Mouse (Mus musculus): ENCODE results near the gene Zfp382. TPM values are rescaled to one million over a fixed set of nuclear protein-coding genes. Genes with fewer than 3 reads are reported as not detected.

Zfp382 gene
- 11.5 and 12.3 TPM in 2 replicates for polyA plus RNA-seq (2016; fragmentation: Nextera tagmentation; extraction: Ambion mirVana)

GRCm38 (mm10) chr7:30121308-30122187 lies at the start of gene Zfp382:
Gene Zfp382 (plus strand): TSS chr7:30121942.
- Histone ChIP-seq H3K4me1 (peaks cover 11% of the 10 kb centered on the region), H3K9ac (peak within 1 kb of the TSS; percentile 79), H3K9me3 (0 out of 2 replicates have a peak, but pooled peaks cover 3% of the 10 kb centered on the region), H3K4me2 (replicated peaks) (peak within 1 kb of the TSS; percentile 79), H3K4me3 (peak within 1 kb of the TSS; percentile 65), H3K27me3 (replicated peaks) (no peaks in the 10 kb centered on the region), H3K36me3 (0 out of 2 replicates have a peak, but pooled peaks cover 8% of the 10 kb centered on the region), H3K27ac (peak within 1 kb of the TSS; percentile 67)
- peak; percentile 97 for ATAC-seq (ENCODE audit: low FRiP score, low read depth)
- under 1% methylated on average over 61 of the region's 61 CpGs for WGBS

GRCm38 (mm10) chr7:30072146-30073028 lies 49.4 kb upstream of the Zfp382 start, which contains the start of gene Zfp82:
Gene Zfp82 (minus strand): TSS chr7:30072900.
- Histone ChIP-seq H3K4me3 (peak within 1 kb of the TSS; percentile 82), H3K4me1 (peaks cover 6% of the 10 kb centered on the region), H3K27ac (peak within 1 kb of the TSS; percentile 68), H3K9me3 (no peaks in the 10 kb centered on the region), H3K36me3 (peaks cover 27% of the 10 kb centered on the region), H3K9ac (peak within 1 kb of the TSS; percentile 79), H3K27me3 (replicated peaks) (no peaks in the 10 kb centered on the region), H3K4me2 (replicated peaks) (peak within 1 kb of the TSS; percentile 90)
- under 1% methylated on average over 50 of the region's 50 CpGs for WGBS
- ATAC-seq (ENCODE audit: low FRiP score, low read depth) = peak; percentile 91

DNA sequence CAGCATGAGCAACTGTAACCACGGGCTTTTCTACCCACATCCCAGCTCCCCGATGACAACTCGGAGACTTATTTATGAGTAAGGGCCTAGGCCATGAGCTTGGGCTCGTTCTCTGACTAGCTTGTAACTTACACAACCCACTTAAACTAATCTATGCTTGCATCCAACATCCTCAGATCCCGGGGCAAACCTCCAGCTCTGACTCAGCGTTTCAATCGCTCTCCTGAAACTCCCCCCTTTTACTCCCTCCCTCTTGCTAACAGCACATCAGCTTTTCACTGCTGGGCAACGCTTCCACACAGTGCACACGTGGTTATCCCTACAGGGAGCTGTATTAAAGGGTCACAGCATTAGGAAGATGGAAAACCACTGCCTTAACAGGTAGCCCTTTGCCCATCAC lies 35.2 kb upstream of the Zfp382 start:
- H3K4me1 ChIP-seq = peaks cover 20% of the 10 kb centered on the region
- WGBS = 92% methylated on average over 9 of the region's 9 CpGs
- H3K27ac ChIP-seq = no peak overlapping the region
- peaks cover 37% of the 10 kb centered on the region for H3K36me3 ChIP-seq
- H3K9me3 ChIP-seq = no peaks in the 10 kb centered on the region; the same call in 1 of the 2 replicates
- no peak overlapping the region for H3K4me3 ChIP-seq
- H3K9ac ChIP-seq = no peak overlapping the region
- no peak overlapping the region for H3K4me2 ChIP-seq (replicated peaks)
- H3K27me3 ChIP-seq (replicated peaks) = no peaks in the 10 kb centered on the region
- no peak for ATAC-seq (ENCODE audit: low FRiP score, low read depth)

- no peak; the same call in 1 of the 2 replicates for ATAC-seq (ENCODE audit: low FRiP score, low read depth)
- Histone ChIP-seq H3K4me2 (replicated peaks) (peak overlapping the region; percentile 84), H3K9ac (peak overlapping the region; percentile 70), H3K36me3 (peaks cover 25% of the 10 kb centered on the region), H3K27me3 (replicated peaks) (no peaks in the 10 kb centered on the region), H3K4me1 (peaks cover 25% of the 10 kb centered on the region), H3K9me3 (no peaks in the 10 kb centered on the region; the same call in 1 of the 2 replicates), H3K27ac (no peak overlapping the region), H3K4me3 (peak overlapping the region; percentile 64)
- 15% methylated on average over 6 of the region's 6 CpGs for WGBS
These were observed 32.3 kb upstream of the Zfp382 start for GRCm38 (mm10) chr7:30089405-30089804.

DNA sequence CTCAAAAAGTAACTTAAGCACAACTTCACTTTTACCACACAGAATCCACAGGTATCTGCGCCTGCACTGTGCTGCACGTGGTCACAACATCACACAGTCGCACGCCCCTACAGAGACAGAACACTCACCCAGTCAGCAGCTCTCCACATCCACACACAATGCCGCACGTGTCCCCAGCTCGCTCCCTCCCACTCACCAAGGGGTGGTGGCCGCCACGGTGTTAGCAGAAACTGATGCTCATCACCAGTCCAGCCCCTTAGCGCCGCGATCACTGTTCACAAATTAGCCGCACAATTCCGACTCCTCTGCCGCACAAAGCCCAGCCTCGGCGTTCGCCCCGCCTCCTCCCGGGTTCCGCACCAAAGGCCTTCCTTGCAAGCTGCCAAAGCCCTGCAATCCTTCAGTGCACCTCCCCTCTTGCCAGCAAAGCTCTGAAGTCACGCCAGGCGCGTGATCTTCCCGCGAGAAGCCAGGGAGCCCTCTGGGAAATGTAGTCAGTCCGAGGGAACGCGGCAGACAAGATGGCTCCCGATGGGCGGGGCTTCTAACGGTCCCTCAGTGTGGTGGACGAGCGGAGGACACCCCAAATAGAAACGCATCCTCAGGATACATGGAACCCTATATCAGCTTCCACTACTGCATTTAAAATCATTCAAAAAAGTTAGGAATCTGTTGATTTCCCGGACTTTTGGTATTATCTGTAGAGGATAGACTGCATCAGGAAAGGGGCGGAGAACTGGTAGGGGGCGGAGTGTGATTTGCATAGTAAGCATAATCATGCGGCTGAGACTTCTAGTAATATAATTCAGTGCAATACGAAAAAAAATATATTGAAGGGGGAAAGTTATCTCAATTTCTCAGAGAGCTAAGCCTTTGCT lies 31.4 kb upstream of the Zfp382 start, which contains the start of the genes Gm26920 and Zfp566:
Gm26920 (minus strand) TSS at position 319 of the 878 bp plus-strand sequence.
Zfp566 (minus strand) TSS at position 436 of the 878 bp plus-strand sequence.
- under 1% methylated on average over 40 of the region's 40 CpGs for WGBS
- peak; percentile 91 for ATAC-seq (ENCODE audit: low FRiP score, low read depth)

DNA sequence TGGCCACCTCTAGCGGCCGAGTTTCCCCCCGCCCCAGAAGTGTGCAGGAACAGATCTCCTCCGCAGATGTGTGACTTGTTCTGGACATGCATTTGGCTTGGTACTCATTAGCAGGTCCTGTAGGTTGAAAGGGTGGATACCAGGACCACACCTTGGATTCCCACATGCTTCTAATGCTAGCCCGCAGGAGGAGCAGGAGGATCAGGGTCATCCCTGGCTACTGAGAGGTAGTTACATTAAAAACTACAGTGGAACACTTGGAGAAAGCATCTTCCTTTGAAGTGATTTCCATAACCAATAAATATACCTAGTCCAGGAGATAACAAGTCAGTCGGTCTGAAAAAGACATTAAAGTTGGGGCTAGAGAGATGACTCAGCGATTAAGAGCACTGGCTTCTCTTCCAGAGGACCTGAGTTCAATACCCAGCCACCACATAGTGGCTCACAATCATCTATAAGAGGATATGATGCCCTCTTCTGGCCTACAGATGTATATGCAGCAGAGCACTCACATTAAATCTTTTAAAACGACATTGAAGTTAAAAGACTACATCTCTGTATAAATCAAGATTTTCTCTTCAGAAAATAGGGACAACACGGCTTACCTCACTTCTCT lies 30.7 kb upstream of the Zfp382 start:
- H3K27me3 ChIP-seq (replicated peaks) = no peaks in the 10 kb centered on the region
- H3K4me2 ChIP-seq (replicated peaks) = peak overlapping the region; percentile 84
- WGBS = 9% methylated on average over 9 of the region's 9 CpGs
- H3K9me3 ChIP-seq = no peaks in the 10 kb centered on the region
- H3K4me3 ChIP-seq = peak overlapping the region; percentile 64
- H3K9ac ChIP-seq = no peak overlapping the region; the same call in 1 of the 2 replicates
- no peak overlapping the region for H3K27ac ChIP-seq
- H3K36me3 ChIP-seq = peaks cover 9% of the 10 kb centered on the region
- 0 out of 2 replicates have a peak, but pooled peaks have one; percentile 2 for ATAC-seq (ENCODE audit: low FRiP score, low read depth)
- H3K4me1 ChIP-seq = peaks cover 27% of the 10 kb centered on the region

More for the DNA sequence above, 31.4 kb upstream of the Zfp382 start, which contains the start of the genes Gm26920 and Zfp566:
- Histone ChIP-seq H3K36me3 (peaks cover 16% of the 10 kb centered on the region), H3K9ac (peak within 1 kb of the TSS; percentile 70), H3K27me3 (replicated peaks) (no peaks in the 10 kb centered on the region), H3K4me3 (peak within 1 kb of the TSS; percentile 64), H3K9me3 (no peaks in the 10 kb centered on the region; the same call in 1 of the 2 replicates), H3K27ac (peak within 1 kb of the TSS; percentile 66; the same call in 1 of the 2 replicates), H3K4me2 (replicated peaks) (peak within 1 kb of the TSS; percentile 84), H3K4me1 (peaks cover 25% of the 10 kb centered on the region)

DNA sequence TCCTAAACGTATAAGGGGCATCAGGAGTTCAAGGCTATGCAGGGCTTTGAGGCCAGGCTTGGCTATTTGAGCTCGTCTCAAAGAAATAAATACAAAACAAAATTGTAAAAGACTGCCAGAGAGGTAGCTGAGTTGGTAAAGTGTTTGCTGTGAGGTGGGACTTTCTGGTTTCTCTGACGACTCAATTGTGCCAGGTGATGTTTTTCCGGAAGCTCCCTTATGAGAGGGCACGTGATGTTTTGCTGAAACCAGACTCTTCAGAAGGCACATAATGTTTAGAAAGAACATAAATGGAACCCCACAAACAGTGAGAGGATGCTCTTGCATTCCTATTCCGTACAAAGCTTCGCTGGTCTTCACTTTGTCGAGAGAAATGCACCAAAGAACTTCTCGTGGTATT lies 29.1 kb upstream of the Zfp382 start:
- Histone ChIP-seq H3K4me1 (peaks cover 27% of the 10 kb centered on the region), H3K9ac (no peak overlapping the region), H3K4me2 (replicated peaks) (no peak overlapping the region), H3K4me3 (no peak overlapping the region), H3K9me3 (no peaks in the 10 kb centered on the region; the same call in 1 of the 2 replicates), H3K36me3 (0 out of 2 replicates have a peak, but pooled peaks cover 5% of the 10 kb centered on the region), H3K27me3 (replicated peaks) (no peaks in the 10 kb centered on the region), H3K27ac (no peak overlapping the region)
- ATAC-seq (ENCODE audit: low FRiP score, low read depth) = no peak
- WGBS = 83% methylated on average over 9 of the region's 9 CpGs

GRCm38 (mm10) chr7:30093918-30094415 lies 27.8 kb upstream of the Zfp382 start:
- Histone ChIP-seq H3K27ac (no peak overlapping the region), H3K27me3 (replicated peaks) (no peaks in the 10 kb centered on the region), H3K4me3 (no peak overlapping the region), H3K36me3 (peaks cover 15% of the 10 kb centered on the region), H3K9me3 (no peaks in the 10 kb centered on the region; the same call in 1 of the 2 replicates), H3K4me1 (peaks cover 16% of the 10 kb centered on the region), H3K9ac (no peak overlapping the region), H3K4me2 (replicated peaks) (peak overlapping the region; percentile 67)
- no peak for ATAC-seq (ENCODE audit: low FRiP score, low read depth)
- 79% methylated on average over 6 of the region's 6 CpGs for WGBS

GRCm38 (mm10) chr7:30094646-30095429 lies 26.9 kb upstream of the Zfp382 start, which contains the start of gene Zfp260:
Gene Zfp260 (plus strand): TSS chr7:30094777.
- no peaks in the 10 kb centered on the region; the same call in 1 of the 2 replicates for H3K9me3 ChIP-seq
- H3K27me3 ChIP-seq (replicated peaks) = no peaks in the 10 kb centered on the region
- peak within 1 kb of the TSS; percentile 83 for H3K9ac ChIP-seq
- ATAC-seq (ENCODE audit: low FRiP score, low read depth) = peak; percentile 77
- peak within 1 kb of the TSS; percentile 54 for H3K4me3 ChIP-seq
- peak within 1 kb of the TSS; percentile 87 for H3K27ac ChIP-seq
- peaks cover 10% of the 10 kb centered on the region for H3K4me1 ChIP-seq
- peak within 1 kb of the TSS; percentile 67 for H3K4me2 ChIP-seq (replicated peaks)
- WGBS = under 1% methylated on average over 26 of the region's 26 CpGs
- peaks cover 24% of the 10 kb centered on the region for H3K36me3 ChIP-seq
